Mouse (Mus musculus): ENCODE results near the gene Ubap1l. TPM values are rescaled to one million over a fixed set of nuclear protein-coding genes. Genes with fewer than 3 reads are reported as not detected.
A peak's percentile ranks its signal among the peaks of the same experiment; 100 is the strongest.

The Ubap1l gene
- polyA plus RNA-seq, 1 experiment: 0.25 TPM

GRCm38 (mm10) chr9:65353251-65353650, 7.6 kb upstream of the Ubap1l start:
- Histone ChIP-seq H3K36me3 (ENCODE audit: control insufficient read depth, insufficient read depth, low read length) (peaks cover 4% of the 10 kb centered on the region; the same call in 1 of the 2 replicates), H3K4me1 (ENCODE audit: control insufficient read depth, insufficient read depth, low read length) (no peaks in the 10 kb centered on the region), H3K27ac (ENCODE audit: insufficient read depth, low read depth, low read length) (no peak overlapping the region), H3K4me3 (ENCODE audit: insufficient read depth, low read depth, low read length) (no peak overlapping the region), H3K27me3 (replicated peaks; ENCODE audit: control insufficient read depth, insufficient read depth, low read length) (no peaks in the 10 kb centered on the region)
- DNase-seq: no peak
- TF ChIP-seq CTCF (conservative IDR thresholded peaks at IDR 0.05; ENCODE audit: insufficient read depth, insufficient read length, low read depth, low read length) (no peak), POLR2A (IDR thresholded peaks at IDR 0.05; ENCODE audit: low read depth, low read length) (no peak)
- 78% methylated on average over 5 of the region's 5 CpGs for WGBS

- H3K27me3 ChIP-seq (replicated peaks; ENCODE audit: control insufficient read depth, insufficient read depth, low read length): no peaks in the 10 kb centered on the region
- no peak overlapping the region for H3K27ac ChIP-seq (ENCODE audit: insufficient read depth, low read depth, low read length)
- DNase-seq: no peak
- no peak overlapping the region for H3K4me3 ChIP-seq (ENCODE audit: insufficient read depth, low read depth, low read length)
- WGBS: 78% methylated on average over 7 of the region's 7 CpGs
- peaks cover 14% of the 10 kb centered on the region for H3K36me3 ChIP-seq (ENCODE audit: control insufficient read depth, insufficient read depth, low read length)
- TF ChIP-seq CTCF (conservative IDR thresholded peaks at IDR 0.05; ENCODE audit: insufficient read depth, insufficient read length, low read depth, low read length) (no peak), POLR2A (IDR thresholded peaks at IDR 0.05; ENCODE audit: low read depth, low read length) (no peak)
- peaks cover 11% of the 10 kb centered on the region; the same call in 1 of the 2 replicates for H3K4me1 ChIP-seq (ENCODE audit: control insufficient read depth, insufficient read depth, low read length)
These were observed 4.3 kb upstream of the Ubap1l start for GRCm38 (mm10) chr9:65356561-65356960.

- no peak overlapping the region for H3K27ac ChIP-seq (ENCODE audit: insufficient read depth, low read depth, low read length)
- peaks cover 11% of the 10 kb centered on the region; the same call in 1 of the 2 replicates for H3K4me1 ChIP-seq (ENCODE audit: control insufficient read depth, insufficient read depth, low read length)
- WGBS: 84% methylated on average over 2 of the region's 2 CpGs
- no peaks in the 10 kb centered on the region for H3K27me3 ChIP-seq (replicated peaks; ENCODE audit: control insufficient read depth, insufficient read depth, low read length)
- DNase-seq: peak; percentile 36
- peaks cover 14% of the 10 kb centered on the region for H3K36me3 ChIP-seq (ENCODE audit: control insufficient read depth, insufficient read depth, low read length)
- TF ChIP-seq POLR2A (IDR thresholded peaks at IDR 0.05; ENCODE audit: low read depth, low read length) (no peak), CTCF (conservative IDR thresholded peaks at IDR 0.05; ENCODE audit: insufficient read depth, insufficient read length, low read depth, low read length) (no peak)
- no peak overlapping the region for H3K4me3 ChIP-seq (ENCODE audit: insufficient read depth, low read depth, low read length)
These were observed 3.9 kb upstream of the Ubap1l start for GRCm38 (mm10) chr9:65356971-65357370.

DNA sequence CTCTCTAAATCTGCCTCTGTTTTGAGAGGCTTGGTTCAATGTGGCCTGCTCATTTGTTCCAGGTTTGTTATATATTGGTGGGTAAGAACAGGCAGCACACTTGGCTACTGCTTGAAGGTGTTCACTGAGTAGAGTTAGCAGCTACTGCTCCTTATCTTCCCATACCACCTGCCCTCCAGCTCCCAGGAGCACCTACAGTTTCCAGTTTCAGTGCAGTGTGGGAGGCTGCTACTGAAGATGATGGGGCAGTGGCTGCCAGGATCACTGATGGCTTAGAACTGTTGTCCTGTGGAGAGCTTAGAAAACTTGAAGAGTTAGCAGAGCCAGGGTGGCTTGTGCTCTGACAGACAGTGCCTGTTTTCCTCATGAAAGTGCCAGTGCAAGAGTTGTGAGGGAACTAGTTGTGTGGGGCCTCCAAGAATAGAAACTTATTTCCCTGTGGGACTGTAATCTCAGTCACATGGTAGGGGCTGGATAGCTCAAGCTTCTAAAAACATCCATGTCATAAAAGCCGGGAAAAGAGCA, 1.8 kb upstream of the Ubap1l start:
- Histone ChIP-seq H3K36me3 (ENCODE audit: control insufficient read depth, insufficient read depth, low read length) (peaks cover 14% of the 10 kb centered on the region), H3K4me1 (ENCODE audit: control insufficient read depth, insufficient read depth, low read length) (peaks cover 11% of the 10 kb centered on the region; the same call in 1 of the 2 replicates), H3K27me3 (replicated peaks; ENCODE audit: control insufficient read depth, insufficient read depth, low read length) (no peaks in the 10 kb centered on the region), H3K4me3 (ENCODE audit: insufficient read depth, low read depth, low read length) (no peak overlapping the region), H3K27ac (ENCODE audit: insufficient read depth, low read depth, low read length) (no peak overlapping the region)
- peak; percentile 25 for DNase-seq
- 83% methylated on average over 1 of the region's 1 CpGs for WGBS
- TF ChIP-seq POLR2A (IDR thresholded peaks at IDR 0.05; ENCODE audit: low read depth, low read length): no peak
- no peak for TF ChIP-seq CTCF (conservative IDR thresholded peaks at IDR 0.05; ENCODE audit: insufficient read depth, insufficient read length, low read depth, low read length)

GRCm38 (mm10) chr9:65363684-65364083, 2.8 kb downstream of the Ubap1l start:
- Histone ChIP-seq H3K4me1 (ENCODE audit: control insufficient read depth, insufficient read depth, low read length) (peaks cover 11% of the 10 kb centered on the region; the same call in 1 of the 2 replicates), H3K27ac (ENCODE audit: insufficient read depth, low read depth, low read length) (no peak overlapping the region), H3K27me3 (replicated peaks; ENCODE audit: control insufficient read depth, insufficient read depth, low read length) (no peaks in the 10 kb centered on the region), H3K36me3 (ENCODE audit: control insufficient read depth, insufficient read depth, low read length) (peaks cover 8% of the 10 kb centered on the region), H3K4me3 (ENCODE audit: insufficient read depth, low read depth, low read length) (no peak overlapping the region)
- TF ChIP-seq POLR2A (IDR thresholded peaks at IDR 0.05; ENCODE audit: low read depth, low read length) (no peak), CTCF (conservative IDR thresholded peaks at IDR 0.05; ENCODE audit: insufficient read depth, insufficient read length, low read depth, low read length) (no peak)
- 49% methylated on average over 9 of the region's 9 CpGs for WGBS
- DNase-seq: no peak

GRCm38 (mm10) chr9:65365721-65366120, 4.9 kb downstream of the Ubap1l start:
- Histone ChIP-seq H3K4me1 (ENCODE audit: control insufficient read depth, insufficient read depth, low read length) (peaks cover 7% of the 10 kb centered on the region; the same call in 1 of the 2 replicates), H3K4me3 (ENCODE audit: insufficient read depth, low read depth, low read length) (no peak overlapping the region), H3K36me3 (ENCODE audit: control insufficient read depth, insufficient read depth, low read length) (peaks cover 2% of the 10 kb centered on the region; the same call in 1 of the 2 replicates), H3K27me3 (replicated peaks; ENCODE audit: control insufficient read depth, insufficient read depth, low read length) (no peaks in the 10 kb centered on the region), H3K27ac (ENCODE audit: insufficient read depth, low read depth, low read length) (no peak overlapping the region)
- 84% methylated on average over 7 of the region's 7 CpGs for WGBS
- DNase-seq: no peak
- TF ChIP-seq CTCF (conservative IDR thresholded peaks at IDR 0.05; ENCODE audit: insufficient read depth, insufficient read length, low read depth, low read length): no peak
- TF ChIP-seq POLR2A (IDR thresholded peaks at IDR 0.05; ENCODE audit: low read depth, low read length): no peak

- Histone ChIP-seq H3K27ac (ENCODE audit: insufficient read depth, low read depth, low read length) (no peak overlapping the region), H3K4me3 (ENCODE audit: insufficient read depth, low read depth, low read length) (no peak overlapping the region), H3K4me1 (ENCODE audit: control insufficient read depth, insufficient read depth, low read length) (no peaks in the 10 kb centered on the region), H3K36me3 (ENCODE audit: control insufficient read depth, insufficient read depth, low read length) (no peaks in the 10 kb centered on the region), H3K27me3 (replicated peaks; ENCODE audit: control insufficient read depth, insufficient read depth, low read length) (no peaks in the 10 kb centered on the region)
- 86% methylated on average over 24 of the region's 24 CpGs for WGBS
- TF ChIP-seq CTCF (conservative IDR thresholded peaks at IDR 0.05; ENCODE audit: insufficient read depth, insufficient read length, low read depth, low read length): no peak
- TF ChIP-seq POLR2A (IDR thresholded peaks at IDR 0.05; ENCODE audit: low read depth, low read length): no peak
- DNase-seq: no peak
These were observed 10.9 kb downstream of the Ubap1l start for GRCm38 (mm10) chr9:65371756-65372155.
